Mouse (Mus musculus): ENCODE data around the gene Pcbp4.

GRCm38 (mm10) chr9:106454071-106454761 is 1.1 kb downstream of the Pcbp4 start:
- TF ChIP-seq CTCF (IDR thresholded peaks at IDR 0.05; ENCODE audit: extremely low read depth, insufficient read length, insufficient replicate concordance, low read depth, low read length) (no peak), POLR2A (IDR thresholded peaks at IDR 0.05; ENCODE audit: low read depth, low read length) (no peak)
